Mouse (Mus musculus): Measurements from ENCODE around the gene Syngr1. TPM values are rescaled to one million over a fixed set of nuclear protein-coding genes. Genes with fewer than 3 reads are reported as not detected.
"Not testable (repeated sequence)": the region's sequence is repeated elsewhere in the genome, so short reads cannot be mapped to it uniquely, and the experiment has no call there.

Gene Syngr1
- polyA plus RNA-seq, 1 experiment from 2014 or later: 44.5 TPM

DNA sequence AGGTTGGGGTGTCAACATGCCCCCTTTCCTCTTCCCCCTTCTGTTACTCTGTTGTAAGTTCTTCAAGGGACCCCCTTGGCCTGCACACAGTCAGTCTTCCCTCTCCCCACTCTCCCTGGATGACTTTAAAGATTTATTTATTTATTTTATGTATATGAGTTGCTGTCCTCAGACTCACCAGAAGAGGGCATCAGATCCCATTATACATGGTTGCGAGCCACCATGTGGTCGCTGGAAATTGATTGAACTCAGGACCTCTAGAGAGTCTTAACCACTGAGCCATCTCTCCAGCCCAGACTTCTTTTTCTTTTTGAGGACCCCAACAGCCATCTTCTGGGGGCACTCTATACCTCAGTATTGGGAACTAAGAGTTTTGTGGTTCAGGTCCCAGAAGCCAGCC, 21.4 kb downstream of the Syngr1 start:
- Histone ChIP-seq H3K9ac (replicated peaks) (no peak overlapping the region), H3K9me3 (no peaks in the 10 kb centered on the region), H3K4me2 (replicated peaks) (no peak overlapping the region), H3K4me1 (no peaks in the 10 kb centered on the region), H3K4me3 (no peak overlapping the region), H3K27ac (replicated peaks) (no peak overlapping the region), H3K36me3 (peaks cover 19% of the 10 kb centered on the region), H3K27me3 (no peaks in the 10 kb centered on the region)
- 44% methylated on average over 2 of the region's 2 CpGs for WGBS
- no peak for ATAC-seq (replicated peaks)

DNA sequence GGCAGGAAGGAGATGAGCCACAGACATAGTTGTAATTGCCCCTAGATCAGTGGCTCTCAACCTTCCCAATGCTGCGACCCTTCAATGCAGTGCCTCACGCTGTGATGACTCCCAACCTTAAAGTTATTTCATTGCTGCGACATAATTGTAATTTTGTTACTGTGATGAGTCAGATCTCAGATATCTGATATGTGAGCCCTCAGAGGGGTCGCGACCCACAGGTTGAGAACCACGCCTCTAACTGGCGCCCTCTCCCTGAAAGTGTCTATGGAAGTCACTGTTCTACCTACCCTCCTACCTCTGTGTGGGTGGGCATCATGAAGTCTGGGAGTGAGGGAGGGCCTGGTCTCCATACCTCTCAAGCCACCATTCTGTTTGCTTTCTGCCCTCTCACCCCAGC, 23.3 kb downstream of the Syngr1 start:
- no peak overlapping the region for H3K9ac ChIP-seq (replicated peaks)
- H3K4me1 ChIP-seq: no peaks in the 10 kb centered on the region
- ATAC-seq (replicated peaks): no peak
- WGBS: 96% methylated on average over 7 of the region's 7 CpGs
- no peak overlapping the region for H3K27ac ChIP-seq (replicated peaks)
- no peak overlapping the region for H3K4me2 ChIP-seq (replicated peaks)
- no peaks in the 10 kb centered on the region for H3K27me3 ChIP-seq
- peaks cover 19% of the 10 kb centered on the region for H3K36me3 ChIP-seq
- H3K4me3 ChIP-seq: no peak overlapping the region
- no peaks in the 10 kb centered on the region for H3K9me3 ChIP-seq

DNA sequence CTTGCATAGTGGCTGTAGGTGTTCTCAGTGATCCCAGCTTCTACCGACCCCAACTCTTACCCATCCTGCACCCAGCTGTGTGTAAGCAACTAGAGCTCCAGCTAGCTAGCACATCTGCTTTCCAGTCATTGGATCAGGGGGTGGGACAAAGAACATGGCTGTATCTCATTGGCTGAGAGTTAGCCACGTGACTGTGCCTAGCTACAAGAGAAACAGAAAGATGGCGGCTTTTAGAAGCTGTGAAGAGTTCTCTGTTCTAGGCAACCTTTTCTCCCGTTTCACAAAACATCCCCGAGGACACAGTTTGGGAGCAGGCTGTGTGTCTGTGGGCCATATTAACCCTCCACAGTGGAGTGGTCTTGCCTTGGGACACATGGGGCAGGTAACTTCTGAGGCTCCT, 24.1 kb downstream of the Syngr1 start:
- peaks cover 19% of the 10 kb centered on the region for H3K36me3 ChIP-seq
- no peak overlapping the region for H3K4me2 ChIP-seq (replicated peaks)
- no peak for ATAC-seq (replicated peaks)
- WGBS: 65% methylated on average over 5 of the region's 5 CpGs
- no peak overlapping the region for H3K4me3 ChIP-seq
- no peaks in the 10 kb centered on the region for H3K9me3 ChIP-seq
- H3K27me3 ChIP-seq: no peaks in the 10 kb centered on the region
- no peak overlapping the region for H3K27ac ChIP-seq (replicated peaks)
- no peak overlapping the region for H3K9ac ChIP-seq (replicated peaks)
- H3K4me1 ChIP-seq: no peaks in the 10 kb centered on the region

DNA sequence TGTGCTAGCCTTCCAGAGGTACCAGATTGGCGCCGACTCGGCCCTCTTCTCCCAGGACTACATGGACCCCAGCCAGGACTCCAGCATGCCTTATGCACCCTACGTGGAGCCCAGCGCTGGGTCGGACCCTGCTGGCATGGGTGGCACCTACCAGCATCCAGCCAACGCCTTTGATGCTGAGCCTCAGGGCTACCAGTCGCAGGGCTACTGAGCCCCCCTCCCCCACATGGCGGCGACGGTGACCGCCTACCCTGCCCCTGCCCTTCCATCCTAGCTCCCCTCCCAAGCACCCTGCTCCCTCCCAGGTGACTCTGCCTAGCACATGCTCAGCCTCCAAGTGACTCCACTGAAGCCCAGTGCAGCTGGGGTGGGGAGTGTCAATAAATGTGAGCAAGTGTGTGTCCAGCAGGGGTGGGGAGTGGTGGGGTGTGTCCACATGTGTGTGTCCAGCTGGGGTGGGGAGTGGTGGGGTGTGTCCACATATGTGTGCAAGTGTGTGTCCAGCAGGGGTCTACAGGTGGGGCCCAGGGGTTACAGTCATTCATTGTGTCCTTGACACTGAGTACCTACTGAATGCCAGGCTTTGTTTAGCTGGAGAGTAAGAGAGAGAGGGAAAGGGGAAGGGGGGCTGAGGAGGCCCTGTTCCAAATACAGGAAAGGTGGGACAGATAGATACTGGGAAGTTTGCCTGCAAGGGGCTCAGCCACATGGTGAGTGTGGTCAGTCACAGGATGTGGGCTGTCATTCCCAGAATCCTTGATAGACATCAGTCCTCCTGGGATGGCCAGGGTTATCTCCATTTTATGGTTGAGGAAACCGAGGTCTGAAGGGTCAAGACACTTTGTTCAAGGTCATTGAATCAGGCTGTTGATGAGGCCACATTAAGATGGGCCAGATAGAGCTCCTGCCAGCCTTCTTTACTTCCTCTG, 25.0 kb downstream of the Syngr1 start:
- no peak overlapping the region for H3K4me2 ChIP-seq (replicated peaks)
- peaks cover 19% of the 10 kb centered on the region for H3K36me3 ChIP-seq
- H3K9ac ChIP-seq (replicated peaks): no peak overlapping the region
- ATAC-seq (replicated peaks): no peak
- no peaks in the 10 kb centered on the region for H3K9me3 ChIP-seq
- no peaks in the 10 kb centered on the region for H3K4me1 ChIP-seq
- 79% methylated on average over 13 of the region's 13 CpGs for WGBS
- no peak overlapping the region for H3K27ac ChIP-seq (replicated peaks)
- no peak overlapping the region for H3K4me3 ChIP-seq
- H3K27me3 ChIP-seq: no peaks in the 10 kb centered on the region

DNA sequence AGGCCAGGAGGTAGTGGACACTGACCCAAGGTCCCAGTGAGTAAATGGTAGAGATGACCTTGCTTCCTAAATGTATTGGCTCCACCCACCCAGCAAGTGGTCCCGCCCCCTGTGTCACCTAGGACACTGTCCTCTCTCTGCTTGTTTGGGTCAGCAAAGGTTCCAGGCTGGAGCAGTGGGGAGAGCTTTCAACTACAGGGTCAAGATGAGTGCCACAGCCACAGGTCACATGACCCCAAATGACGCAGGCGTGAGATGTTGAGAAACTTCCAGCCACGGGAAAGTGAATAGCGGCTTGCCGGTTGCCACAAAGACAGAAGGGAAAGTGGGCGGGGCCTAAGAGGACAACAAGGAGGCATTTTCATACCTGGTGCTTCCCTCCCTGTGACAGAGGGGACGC, 26.0 kb downstream of the Syngr1 start:
- Histone ChIP-seq H3K9ac (replicated peaks) (no peak overlapping the region), H3K27ac (replicated peaks) (no peak overlapping the region), H3K4me2 (replicated peaks) (no peak overlapping the region), H3K9me3 (no peaks in the 10 kb centered on the region), H3K4me3 (no peak overlapping the region), H3K27me3 (no peaks in the 10 kb centered on the region), H3K36me3 (peaks cover 12% of the 10 kb centered on the region), H3K4me1 (no peaks in the 10 kb centered on the region)
- no peak for ATAC-seq (replicated peaks)
- WGBS: 66% methylated on average over 8 of the region's 8 CpGs

DNA sequence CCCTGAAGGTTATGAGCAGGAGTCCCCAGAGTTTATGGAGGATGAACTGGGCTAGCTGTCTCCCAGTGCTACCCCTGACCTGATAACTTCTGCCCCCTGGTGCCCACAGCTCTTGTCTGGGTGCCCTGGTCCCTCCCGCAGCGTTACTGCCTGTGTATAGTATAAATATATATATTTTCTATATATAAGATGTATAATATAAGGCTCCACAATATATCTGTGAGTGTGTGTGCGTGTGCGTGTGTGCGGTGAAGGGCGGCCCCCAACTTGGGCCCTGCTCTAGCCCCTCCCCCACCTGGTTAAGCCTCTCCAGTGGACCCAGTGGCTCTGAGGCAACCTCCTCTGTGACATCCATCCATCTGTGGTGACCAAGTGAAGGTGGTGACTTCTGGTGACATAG, 27.9 kb downstream of the Syngr1 start:
- WGBS: 94% methylated on average over 6 of the region's 6 CpGs
- no peaks in the 10 kb centered on the region for H3K27me3 ChIP-seq
- no peak overlapping the region for H3K4me3 ChIP-seq
- H3K9me3 ChIP-seq: no peaks in the 10 kb centered on the region
- no peak overlapping the region for H3K9ac ChIP-seq (replicated peaks)
- no peak for ATAC-seq (replicated peaks)
- H3K27ac ChIP-seq (replicated peaks): no peak overlapping the region
- H3K4me1 ChIP-seq: no peaks in the 10 kb centered on the region
- H3K36me3 ChIP-seq: no peaks in the 10 kb centered on the region; the same call in 1 of the 2 replicates
- H3K4me2 ChIP-seq (replicated peaks): no peak overlapping the region

DNA sequence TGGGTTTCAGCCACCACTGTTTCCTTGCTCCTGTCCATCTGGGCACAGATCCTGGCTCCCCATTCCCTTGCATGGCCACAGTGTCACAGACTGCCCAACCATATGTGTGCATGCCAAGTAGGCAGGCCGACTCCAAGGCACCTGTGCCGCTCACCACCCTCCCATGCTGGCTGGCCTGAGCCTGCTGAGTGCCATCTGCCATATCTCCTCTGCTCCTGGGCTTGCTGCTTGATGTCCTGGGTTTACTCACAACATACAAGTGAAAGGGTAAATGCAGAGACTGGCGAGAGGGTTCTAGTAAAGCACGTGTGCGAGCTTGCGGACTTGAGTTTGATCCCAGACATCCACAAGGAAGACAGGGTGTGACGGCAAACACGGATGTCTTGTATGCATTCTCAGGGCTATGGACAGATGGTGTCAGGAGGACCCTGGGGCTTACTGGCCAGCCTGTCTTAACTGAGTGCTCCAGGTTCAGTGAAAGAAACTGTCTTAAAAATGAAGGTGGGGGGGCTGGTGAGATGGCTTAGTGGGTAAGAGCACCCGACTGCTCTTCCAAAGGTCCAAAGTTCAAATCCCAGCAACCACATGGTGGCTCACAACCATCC, 30.7 kb downstream of the Syngr1 start:
- Histone ChIP-seq H3K4me2 (replicated peaks) (no peak overlapping the region), H3K4me3 (no peak overlapping the region), H3K4me1 (no peaks in the 10 kb centered on the region), H3K36me3 (no peaks in the 10 kb centered on the region), H3K27me3 (no peaks in the 10 kb centered on the region), H3K9me3 (no peaks in the 10 kb centered on the region), H3K27ac (replicated peaks) (no peak overlapping the region), H3K9ac (replicated peaks) (no peak overlapping the region)
- WGBS: 80% methylated on average over 9 of the region's 9 CpGs
- ATAC-seq (replicated peaks): no peak

DNA sequence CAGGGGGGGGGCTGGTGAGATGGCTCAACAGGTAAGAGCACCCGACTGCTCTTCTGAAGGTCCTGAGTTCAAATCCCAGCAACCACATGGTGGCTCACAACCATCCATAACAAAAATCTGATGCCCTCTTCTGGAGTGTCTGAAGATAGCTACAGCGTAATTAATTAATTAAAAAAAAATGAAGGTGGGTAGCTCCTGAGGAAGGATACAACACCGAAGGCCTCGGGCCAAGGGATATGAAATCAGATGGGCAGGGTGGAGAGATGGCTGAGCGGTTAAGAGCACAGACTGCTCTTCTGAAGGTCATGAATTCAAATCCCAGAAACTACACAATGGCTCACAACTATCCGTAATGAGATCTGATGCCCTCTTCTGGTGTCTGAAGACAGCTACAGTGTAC, 31.3 kb downstream of the Syngr1 start:
- H3K36me3 ChIP-seq; H3K9me3 ChIP-seq; H3K4me1 ChIP-seq; H3K27ac ChIP-seq (replicated peaks); H3K4me2 ChIP-seq (replicated peaks); H3K9ac ChIP-seq (replicated peaks); H3K4me3 ChIP-seq; H3K27me3 ChIP-seq; ATAC-seq (replicated peaks): not testable (repeated sequence)
- 92% methylated on average over 6 of the region's 6 CpGs for WGBS

DNA sequence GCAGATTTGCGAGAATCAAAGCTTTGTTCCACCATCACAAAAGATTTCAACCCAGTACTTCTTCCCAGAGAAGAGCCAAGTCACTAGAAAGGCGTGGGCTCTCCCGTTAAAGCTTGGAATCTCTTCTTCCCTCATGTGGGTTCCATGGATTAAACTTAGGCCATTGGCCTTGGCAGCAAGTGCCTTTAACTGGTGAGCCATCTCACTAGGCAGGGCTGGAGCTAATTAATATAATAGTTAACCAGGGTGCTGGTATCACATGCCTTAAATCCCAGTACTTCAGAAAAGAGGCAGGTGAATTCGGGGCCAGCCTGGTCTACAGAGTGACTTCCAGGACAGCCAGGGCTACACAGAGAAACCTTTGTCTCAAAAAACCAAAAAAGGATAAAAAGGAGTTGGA, 33.5 kb downstream of the Syngr1 start:
- H3K4me3 ChIP-seq: no peak overlapping the region
- no peaks in the 10 kb centered on the region for H3K27me3 ChIP-seq
- no peak overlapping the region for H3K4me2 ChIP-seq (replicated peaks)
- 81% methylated on average over 4 of the region's 4 CpGs for WGBS
- no peak overlapping the region for H3K9ac ChIP-seq (replicated peaks)
- no peak for ATAC-seq (replicated peaks)
- H3K36me3 ChIP-seq: no peaks in the 10 kb centered on the region
- no peak overlapping the region for H3K27ac ChIP-seq (replicated peaks)
- no peaks in the 10 kb centered on the region for H3K4me1 ChIP-seq
- H3K9me3 ChIP-seq: no peaks in the 10 kb centered on the region

DNA sequence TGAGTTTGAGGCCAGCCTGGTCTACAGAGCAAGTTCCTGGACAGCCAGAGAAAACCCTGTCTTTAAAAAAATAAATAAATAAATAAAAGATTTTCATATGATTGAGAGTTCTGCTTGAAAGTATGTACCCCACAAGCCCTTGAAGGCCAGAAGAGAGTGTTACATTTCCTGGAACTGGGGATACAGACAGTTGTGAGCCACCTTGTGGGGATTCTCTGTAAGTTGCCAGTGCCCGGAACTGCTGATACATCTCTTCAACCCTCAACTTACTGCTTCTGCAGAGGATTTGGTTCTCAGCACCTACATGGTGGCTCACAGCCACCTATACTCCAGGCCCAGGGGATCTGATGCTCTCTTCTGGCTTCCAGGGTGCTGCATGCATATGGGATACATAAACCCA, 36.1 kb downstream of the Syngr1 start:
- H3K4me1 ChIP-seq: no peaks in the 10 kb centered on the region
- H3K27me3 ChIP-seq: no peaks in the 10 kb centered on the region
- no peak overlapping the region for H3K4me2 ChIP-seq (replicated peaks)
- no peaks in the 10 kb centered on the region for H3K9me3 ChIP-seq
- H3K36me3 ChIP-seq: no peaks in the 10 kb centered on the region
- no peak overlapping the region for H3K9ac ChIP-seq (replicated peaks)
- 68% methylated on average over 1 of the region's 1 CpGs for WGBS
- H3K4me3 ChIP-seq: no peak overlapping the region
- ATAC-seq (replicated peaks): no peak
- H3K27ac ChIP-seq (replicated peaks): no peak overlapping the region

DNA sequence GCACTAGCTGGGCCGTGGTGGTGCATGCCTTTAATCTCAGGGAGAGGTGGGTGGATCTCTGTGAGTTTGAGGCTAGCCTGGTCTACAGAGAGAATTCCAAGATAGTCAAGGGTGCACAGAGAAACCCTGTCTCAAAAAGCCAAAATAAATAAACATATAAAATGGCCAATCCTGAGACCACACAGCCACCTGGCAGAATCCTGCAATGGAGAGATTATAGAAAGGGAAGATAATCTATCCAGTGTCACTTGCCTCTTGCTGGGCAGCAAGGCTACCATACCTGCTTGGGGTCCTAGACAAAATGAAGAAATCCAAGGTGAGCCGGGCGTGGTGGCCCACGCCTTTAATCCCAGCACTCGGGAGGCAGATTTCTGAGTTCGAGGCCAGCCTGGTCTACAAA, 38.8 kb downstream of the Syngr1 start:
- no peak overlapping the region for H3K4me3 ChIP-seq
- H3K27ac ChIP-seq (replicated peaks): no peak overlapping the region
- H3K9me3 ChIP-seq: no peaks in the 10 kb centered on the region
- H3K27me3 ChIP-seq: no peaks in the 10 kb centered on the region
- no peak overlapping the region for H3K4me2 ChIP-seq (replicated peaks)
- peaks cover 16% of the 10 kb centered on the region for H3K4me1 ChIP-seq
- no peak overlapping the region for H3K9ac ChIP-seq (replicated peaks)
- no peak for ATAC-seq (replicated peaks)
- WGBS: 90% methylated on average over 6 of the region's 6 CpGs
- H3K36me3 ChIP-seq: no peaks in the 10 kb centered on the region

DNA sequence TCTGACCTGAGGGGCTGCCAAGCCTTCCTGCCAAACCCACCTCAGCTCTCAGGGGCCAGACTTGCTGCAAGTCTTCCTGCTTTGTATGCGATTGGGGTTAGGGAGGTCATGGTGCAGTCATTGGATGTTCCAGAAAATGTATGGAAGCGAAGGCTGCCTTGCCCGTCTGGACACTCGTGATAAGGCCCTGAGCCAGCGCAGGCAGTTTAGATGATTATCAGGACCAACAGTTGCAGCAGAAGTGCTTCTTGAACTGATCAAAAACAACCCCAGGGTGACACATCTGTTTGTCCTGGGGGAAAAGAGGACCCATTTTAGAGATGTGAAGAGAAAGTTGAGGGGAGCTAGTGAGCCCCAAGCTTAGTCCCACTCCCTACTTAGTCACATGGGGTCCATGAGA, 39.6 kb downstream of the Syngr1 start:
- Histone ChIP-seq H3K36me3 (no peaks in the 10 kb centered on the region), H3K9ac (replicated peaks) (no peak overlapping the region), H3K4me2 (replicated peaks) (no peak overlapping the region), H3K27me3 (no peaks in the 10 kb centered on the region), H3K4me3 (no peak overlapping the region), H3K9me3 (no peaks in the 10 kb centered on the region), H3K27ac (replicated peaks) (no peak overlapping the region), H3K4me1 (peaks cover 16% of the 10 kb centered on the region)
- ATAC-seq (replicated peaks): no peak
- 93% methylated on average over 5 of the region's 5 CpGs for WGBS

DNA sequence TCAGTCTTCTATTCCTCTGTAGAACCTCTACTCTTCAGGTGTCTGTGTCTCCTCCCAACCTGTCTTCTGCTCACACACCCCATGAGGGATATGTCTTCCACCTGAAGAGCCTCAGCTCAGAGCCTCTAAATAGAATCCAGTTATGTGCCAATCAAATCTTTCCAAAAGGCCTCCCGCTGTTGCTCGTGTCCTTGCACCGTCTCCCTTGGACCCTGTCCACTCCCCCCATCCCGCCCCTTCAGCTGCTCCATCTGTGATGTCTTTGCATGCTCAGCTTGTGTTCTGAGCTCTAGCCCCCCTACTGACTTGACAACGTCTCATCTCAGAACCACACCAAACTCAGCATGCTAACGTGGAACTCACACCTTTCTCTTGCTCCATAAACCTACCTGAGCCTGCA, 40.3 kb downstream of the Syngr1 start:
- Histone ChIP-seq H3K4me3 (no peak overlapping the region), H3K4me1 (peaks cover 16% of the 10 kb centered on the region), H3K27ac (replicated peaks) (no peak overlapping the region), H3K9ac (replicated peaks) (no peak overlapping the region), H3K27me3 (no peaks in the 10 kb centered on the region), H3K36me3 (no peaks in the 10 kb centered on the region), H3K9me3 (no peaks in the 10 kb centered on the region), H3K4me2 (replicated peaks) (no peak overlapping the region)
- WGBS: 78% methylated on average over 6 of the region's 6 CpGs
- no peak for ATAC-seq (replicated peaks)
